Mouse (Mus musculus): ENCODE data around the gene Scaf8.
"Not testable (repeated sequence)": the region's sequence is repeated elsewhere in the genome, so short reads cannot be mapped to it uniquely, and the experiment has no call there.

DNA sequence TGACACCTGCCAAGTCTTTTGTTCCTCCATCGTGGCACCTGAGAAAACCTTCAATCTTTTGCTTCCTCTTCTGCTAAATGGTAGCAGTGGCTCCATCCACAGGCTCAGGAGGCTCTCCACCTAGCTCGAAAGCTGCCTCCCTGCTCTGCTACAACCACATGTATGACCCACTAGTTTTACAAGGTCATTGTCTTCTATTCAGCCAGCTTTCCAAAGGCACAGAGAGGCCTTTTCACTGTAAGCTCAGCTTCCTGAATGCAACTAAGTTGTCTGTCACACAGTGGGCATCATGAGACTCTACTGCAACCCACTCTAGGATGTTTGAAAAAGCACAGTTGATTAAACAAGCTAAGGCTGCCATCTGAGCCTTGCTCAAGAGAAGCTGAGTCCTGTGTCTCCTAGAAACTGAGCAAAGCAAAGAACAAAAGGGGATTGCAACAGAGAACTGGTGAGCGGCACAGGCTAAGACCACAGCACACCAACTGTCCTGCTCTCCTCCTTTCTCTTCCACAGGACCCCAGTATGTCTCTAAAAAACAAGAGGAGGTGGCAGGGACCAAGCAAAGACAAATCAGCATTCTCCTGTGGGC, 33.2 kb upstream of the Scaf8 start:
- TF ChIP-seq POLR2A (IDR thresholded peaks at IDR 0.05; ENCODE audit: low read depth, low read length); CTCF (conservative IDR thresholded peaks at IDR 0.05 in 1 of 2, IDR thresholded peaks at IDR 0.05 in 1 of 2; ENCODE audit: low read depth in 2 of 2, low read length in 2 of 2): not testable (repeated sequence)
